Mouse (Mus musculus) brain, embryonic 14.5 days (tissue): ENCODE measurements around the gene Mt2.

Experiments
- CTCF ChIP-seq: fragments of 200-500 bp; IDR thresholded peaks from 2 replicates; pipeline ENCODE4 v1.5.1; 2012; ENCODE audit warnings: inconsistent platforms, mild to moderate bottlenecking, moderate library complexity, borderline replicate concordance; ENCODE audit not compliant: insufficient read depth, insufficient read length; ENCODE audit errors: extremely low read depth
- POLR2A ChIP-seq: fragments of 200-500 bp; IDR thresholded peaks from 2 replicates; pipeline ENCODE4 v1.6.1; 2012; ENCODE audit warnings: mild to moderate bottlenecking, inconsistent platforms, borderline replicate concordance; ENCODE audit not compliant: poor library complexity, insufficient read depth, insufficient read length, severe bottlenecking; ENCODE audit errors: extremely low read depth

DNA sequence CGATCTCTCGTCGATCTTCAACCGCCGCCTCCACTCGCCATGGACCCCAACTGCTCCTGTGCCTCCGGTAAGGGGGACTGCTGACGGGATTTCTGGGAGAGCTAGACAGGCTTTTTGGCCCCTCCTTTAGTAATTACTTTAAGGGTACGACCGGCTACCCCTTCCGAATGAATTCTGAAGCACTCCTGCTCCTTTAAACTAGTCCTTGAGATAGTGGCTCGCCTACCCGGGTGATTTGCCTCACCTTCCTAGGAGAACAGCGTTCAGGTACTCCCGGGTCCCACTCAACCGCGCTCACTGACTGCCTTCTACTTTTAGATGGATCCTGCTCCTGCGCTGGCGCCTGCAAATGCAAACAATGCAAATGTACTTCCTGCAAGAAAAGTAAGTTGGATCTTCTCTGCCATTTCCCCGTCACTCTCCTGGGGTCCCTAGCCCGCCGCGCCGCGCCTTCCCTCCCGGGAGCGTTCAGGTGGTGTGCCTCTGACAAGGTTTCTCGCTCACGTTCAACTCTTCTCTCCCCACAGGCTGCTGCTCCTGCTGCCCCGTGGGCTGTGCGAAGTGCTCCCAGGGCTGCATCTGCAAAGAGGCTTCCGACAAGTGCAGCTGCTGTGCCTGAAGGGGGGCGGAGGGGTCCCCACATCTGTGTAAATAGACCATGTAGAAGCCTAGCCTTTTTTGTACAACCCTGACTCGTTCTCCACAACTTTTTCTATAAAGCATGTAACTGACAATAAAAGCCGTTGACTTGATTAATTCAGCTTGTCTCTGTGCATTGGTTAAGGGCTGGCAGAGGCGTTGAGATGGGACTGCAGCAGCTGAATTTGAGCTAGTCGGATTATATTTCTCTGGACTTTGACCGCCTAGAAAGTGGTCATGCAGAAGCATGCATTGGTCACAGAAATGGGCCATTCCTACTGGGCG, 607 bp downstream of the Mt2 start:
- TF ChIP-seq POLR2A, result no peak
- no peak for TF ChIP-seq CTCF
